21 mouse cellular contexts compared by ENCODE assay signal in genomic region chr1:165843586-165843985, GRCm38 (mm10). TPM values are rescaled to one million over a fixed set of nuclear protein-coding genes. Genes with fewer than 3 reads are reported as not detected.
DNase-seq lines count a peak whose midpoint lies in the region; ATAC-seq and TF ChIP-seq lines count a peak whose summit lies in the region.
"Had no signal": no experiment of that assay in that cellular context is flagged by ENCODE, and none has a peak within 500 bp of the region (broad histone marks: within the 10 kb centered on the region; RNA-seq: fewer than 3 reads in every experiment).

No protein-coding gene starts in this region.

- peak; percentile 38 for DNase-seq in A20 (ENCODE audit: low read depth, low spot score)
- DNase-seq in CD4-positive helper T cell, adult 2 months (ENCODE audit: low read depth, low spot score), result peak; percentile 69
- peak; percentile 82 for DNase-seq in thymus, postnatal 14 days
- no peak for DNase-seq in midbrain, embryonic 14.5 days
- no peak for DNase-seq in right cerebral cortex, adult 2 months (ENCODE audit: low spot score in 2 of 2)
- DNase-seq in urinary bladder, postnatal 25 days (ENCODE audit: low spot score), result no peak
- DNase-seq: adrenal gland, postnatal 36 days; cerebellum, adult 18-20 months; gastrocnemius, adult 2 months; heart, postnatal 36 days; kidney, adult 11 months; liver; liver, postnatal 0 days; lung, postnatal 14 days; right cerebral cortex, adult 18-20 months had no signal

- WGBS in midbrain, embryonic 14.5 days, result 76% methylated on average over 3 of the region's 3 CpGs

- H3K27me3 ChIP-seq in myocyte (ENCODE audit: control insufficient read depth, insufficient read depth, insufficient read length), result no peaks in the 10 kb centered on the region
- peaks cover 23% of the 10 kb centered on the region; the same call in 1 of the 2 replicates for H3K27me3 ChIP-seq in midbrain, embryonic 14.5 days (ENCODE audit: control insufficient read depth, insufficient read depth, low read length)

- no peak for TF ChIP-seq POLR2A in myocyte (IDR thresholded peaks at IDR 0.05; ENCODE audit: insufficient read length, low read depth)

- no peaks in the 10 kb centered on the region for H3K79me2 ChIP-seq in myocyte (ENCODE audit: control insufficient read depth, insufficient read depth)

- H3K4me2 ChIP-seq in myocyte (ENCODE audit: low read depth), result no peak overlapping the region
- no peak overlapping the region for H3K4me2 ChIP-seq in midbrain, embryonic 14.5 days (ENCODE audit: low read length)

- H3K9ac ChIP-seq in midbrain, embryonic 14.5 days (replicated peaks; ENCODE audit: low read length), result no peak overlapping the region
- H3K9ac ChIP-seq: forebrain, embryonic 12.5 days; hindbrain, embryonic 15.5 days; liver, postnatal 0 days had no signal

- H3ac ChIP-seq in myocyte (ENCODE audit: control insufficient read depth, insufficient read length), result no peak overlapping the region

- no peaks in the 10 kb centered on the region for H3K36me3 ChIP-seq in myocyte (ENCODE audit: control insufficient read depth, insufficient read depth)
- H3K36me3 ChIP-seq in midbrain, embryonic 14.5 days (ENCODE audit: control insufficient read depth, insufficient read depth, low read length), result no peaks in the 10 kb centered on the region
- H3K36me3 ChIP-seq: embryonic facial prominence, embryonic 10.5 days; forebrain, embryonic 12.5 days; hindbrain, embryonic 15.5 days had no signal

- no peak for ATAC-seq in midbrain, embryonic 14.5 days (ENCODE audit: low FRiP score, low TSS enrichment)

- H3K9me3 ChIP-seq in midbrain, embryonic 14.5 days (ENCODE audit: control insufficient read depth, low read length), result no peaks in the 10 kb centered on the region
- H3K9me3 ChIP-seq: embryonic facial prominence, embryonic 10.5 days; forebrain, embryonic 12.5 days; hindbrain, embryonic 15.5 days had no signal

- peak overlapping the region; percentile 27 for H3K4me3 ChIP-seq in myocyte
- no peak overlapping the region for H3K4me3 ChIP-seq in midbrain, embryonic 14.5 days (replicated peaks; ENCODE audit: low read depth, low read length)

- H3K27ac ChIP-seq in midbrain, embryonic 14.5 days (replicated peaks; ENCODE audit: low read depth, low read length), result no peak overlapping the region
- H3K27ac ChIP-seq: embryonic facial prominence, embryonic 10.5 days; forebrain, embryonic 12.5 days; hindbrain, embryonic 15.5 days; kidney, postnatal 0 days; layer of hippocampus, adult 2 months had no signal

- H3K4me1 ChIP-seq in midbrain, embryonic 14.5 days (ENCODE audit: control insufficient read depth, insufficient read depth, low read length), result peaks cover 24% of the 10 kb centered on the region

TF ChIP-seq in myocyte, 11 proteins besides CTCF, POLR2A, EP300 and RAD21:
- TF ChIP-seq TCF12 (IDR thresholded peaks at IDR 0.05; ENCODE audit: insufficient read depth, poor library complexity, severe bottlenecking) (no peak), MYOD1 (IDR thresholded peaks at IDR 0.05; ENCODE audit: control insufficient read depth in 1 of 3, insufficient read length in 2 of 3, low read depth in 2 of 3) (peak in 1 of 3 experiments; percentile 49)
TF ChIP-seq in myocyte: peak in this region for 1.

RNA-seq across cellular contexts. Expression of gene Cd247, which starts 55.1 kb away (rescaled TPM):
- not detected for polyA plus RNA-seq in myocyte (2012; fragmentation: generic; extraction: Trizol)
- 1.5 and 2.1 TPM in 2 replicates for polyA plus RNA-seq in midbrain, embryonic 14.5 days (2014; fragmentation: Nextera tagmentation; extraction: Ambion mirVana)

Comparison
In these comparisons a context has a peak if more than half of its experiments do, and no peak if none do; other contexts are left out.
1. DNase-seq: peak in A20 (single experiment), CD4-positive helper T cell, adult 2 months (single experiment) and thymus, postnatal 14 days (single experiment); none in midbrain, embryonic 14.5 days (single experiment), right cerebral cortex, adult 2 months (0 of 2) and urinary bladder, postnatal 25 days (single experiment).